Mouse (Mus musculus) macrophage (primary cell): ENCODE measurements around the gene Tm4sf20. TPM values are rescaled to one million over a fixed set of nuclear protein-coding genes. Genes with fewer than 3 reads are reported as not detected.

Source experiments
- H3K27ac ChIP-seq: fragments of 350-480 bp; formaldehyde crosslinking; 2 replicates; pipeline ENCODE4 v1.9.0; 2021
- H3K36me3 ChIP-seq: fragments of 350-480 bp; formaldehyde crosslinking; 2 replicates; pipeline ENCODE4 v1.9.0; 2021; ENCODE audit errors: inconsistent target
- H3K4me3 ChIP-seq: fragments of 350-480 bp; formaldehyde crosslinking; 2 replicates; pipeline ENCODE4 v1.9.0; 2021; ENCODE audit errors: inconsistent target
- H3K79me2 ChIP-seq: fragments of 350-480 bp; formaldehyde crosslinking; 2 replicates; pipeline ENCODE4 v1.9.0; 2021; ENCODE audit errors: inconsistent target
- WGBS: methylation state at CpG from one replicate; pipeline ENCODE4 v1.1.7; 2026; ENCODE audit warnings: inconsistent platforms; ENCODE audit not compliant: missing documents; 5-methylcytosine and 5-hydroxymethylcytosine counted together
- polyA plus RNA-seq: library from polyadenylated mRNA; stranded (reverse); fragments of 250-400 nt; gene quantifications from 3 replicates; pipeline ENCODE4 v1.2.4, GENCODE M21; 2018; ENCODE audit warnings: inconsistent platforms

Tm4sf20 gene
- polyA plus RNA-seq, 1 experiment from 2014 or later = not detected

DNA sequence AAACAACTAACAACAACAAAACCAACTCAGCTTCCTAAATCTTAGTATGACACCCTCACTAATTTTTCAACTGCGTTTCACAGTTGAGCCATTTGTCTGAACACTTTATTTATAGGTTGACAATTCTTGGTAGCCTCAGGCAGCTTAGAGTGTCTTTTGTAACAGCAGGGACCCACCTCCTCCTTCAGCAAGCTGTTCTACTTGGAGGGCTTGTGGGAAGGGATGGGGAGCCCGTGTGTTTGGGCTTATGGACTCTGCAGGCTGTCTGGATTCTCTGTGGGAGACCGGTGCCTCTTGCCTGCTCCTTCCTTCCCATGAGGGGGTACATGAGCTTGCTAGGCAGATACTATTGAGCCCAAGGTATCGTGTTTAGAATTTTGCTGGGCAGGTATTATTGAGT, 25.7 kb upstream of the Tm4sf20 start:
- 87% methylated on average over 4 of the region's 4 CpGs for WGBS
- no peaks in the 10 kb centered on the region for H3K79me2 ChIP-seq
- H3K27ac ChIP-seq = peak overlapping the region; percentile 66
- no peak overlapping the region for H3K4me3 ChIP-seq
- H3K36me3 ChIP-seq = no peaks in the 10 kb centered on the region

GRCm38 (mm10) chr1:82793110-82793509, 24.8 kb upstream of the Tm4sf20 start:
- Histone ChIP-seq H3K79me2 (no peaks in the 10 kb centered on the region), H3K27ac (peak overlapping the region; percentile 66), H3K4me3 (no peak overlapping the region), H3K36me3 (no peaks in the 10 kb centered on the region)
- WGBS = 46% methylated on average over 3 of the region's 3 CpGs

GRCm38 (mm10) chr1:82792238-82792637, 24.0 kb upstream of the Tm4sf20 start:
- no peaks in the 10 kb centered on the region for H3K79me2 ChIP-seq
- H3K4me3 ChIP-seq = no peak overlapping the region
- no peaks in the 10 kb centered on the region for H3K36me3 ChIP-seq
- WGBS = 98% methylated on average over 6 of the region's 6 CpGs
- H3K27ac ChIP-seq = peak overlapping the region; percentile 66

- Histone ChIP-seq H3K27ac (no peak overlapping the region), H3K36me3 (no peaks in the 10 kb centered on the region), H3K79me2 (no peaks in the 10 kb centered on the region), H3K4me3 (no peak overlapping the region)
- WGBS = 94% methylated on average over 11 of the region's 11 CpGs
Observed at GRCm38 (mm10) chr1:82791105-82791504, 22.8 kb upstream of the Tm4sf20 start.

DNA sequence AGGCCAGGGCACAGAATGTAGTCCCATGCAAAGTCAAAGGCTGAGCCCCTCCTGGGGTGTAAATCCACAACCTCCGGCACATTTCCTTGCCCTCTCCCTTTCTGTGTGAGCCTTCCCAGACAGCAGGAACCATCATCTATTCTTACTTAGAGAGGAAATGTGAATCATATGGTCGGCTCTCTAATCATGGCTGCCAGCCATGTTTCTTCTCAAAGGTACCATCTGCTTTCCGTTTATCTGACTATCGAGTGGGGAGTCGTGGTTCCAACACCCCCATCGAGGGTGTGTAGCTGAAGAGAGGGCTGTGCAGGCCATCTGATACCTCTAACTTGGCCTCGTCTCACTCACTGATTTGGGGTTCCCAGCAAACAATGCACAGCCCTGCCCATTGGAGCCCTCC, 19.8 kb upstream of the Tm4sf20 start:
- H3K79me2 ChIP-seq = no peaks in the 10 kb centered on the region
- WGBS = 92% methylated on average over 7 of the region's 7 CpGs
- no peaks in the 10 kb centered on the region for H3K36me3 ChIP-seq
- H3K27ac ChIP-seq = no peak overlapping the region
- no peak overlapping the region for H3K4me3 ChIP-seq

DNA sequence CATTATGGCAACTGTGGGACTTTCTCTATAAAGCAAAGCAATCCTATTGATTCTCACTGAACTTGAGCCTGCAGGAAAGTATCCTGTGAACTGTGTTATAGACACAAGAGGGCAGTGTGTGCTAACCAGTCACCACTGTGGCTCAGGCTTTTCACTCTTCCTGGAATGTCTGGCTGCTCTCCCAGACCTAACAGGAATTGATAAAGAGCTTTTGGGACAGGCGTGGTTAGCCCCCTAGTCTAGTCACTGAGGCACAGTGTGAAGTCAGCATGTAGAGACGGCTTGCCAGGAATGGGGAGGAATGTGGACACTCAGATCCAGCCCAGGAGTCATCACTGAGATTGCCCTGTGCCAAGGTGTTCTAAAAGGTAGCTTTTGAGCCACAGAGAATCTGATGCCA, 19.2 kb upstream of the Tm4sf20 start:
- H3K27ac ChIP-seq = no peak overlapping the region
- no peaks in the 10 kb centered on the region for H3K36me3 ChIP-seq
- no peak overlapping the region for H3K4me3 ChIP-seq
- WGBS = 0% methylated on average over 2 of the region's 2 CpGs
- H3K79me2 ChIP-seq = no peaks in the 10 kb centered on the region

DNA sequence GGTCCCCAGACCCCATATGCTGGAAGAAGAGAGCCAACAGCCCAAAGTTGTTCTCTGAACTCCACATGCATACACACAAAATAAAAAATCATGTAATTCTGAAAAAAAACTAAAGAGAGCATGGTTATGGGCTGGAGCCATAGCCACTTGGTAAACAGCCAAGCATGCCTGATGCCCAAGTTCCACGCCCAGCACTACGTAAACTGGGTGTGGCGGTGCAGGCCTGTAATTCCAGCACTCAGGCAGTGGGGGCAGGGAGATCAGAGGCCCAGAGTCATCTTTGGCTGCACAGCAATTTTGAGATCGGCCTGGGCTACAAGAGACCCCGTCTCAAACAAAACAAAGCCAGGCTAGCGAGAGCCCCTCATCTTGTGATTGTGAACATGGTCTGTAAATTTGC, 17.3 kb upstream of the Tm4sf20 start:
- Histone ChIP-seq H3K4me3 (no peak overlapping the region), H3K36me3 (no peaks in the 10 kb centered on the region), H3K27ac (no peak overlapping the region), H3K79me2 (no peaks in the 10 kb centered on the region)
- 88% methylated on average over 6 of the region's 6 CpGs for WGBS

GRCm38 (mm10) chr1:82783559-82783958, 15.3 kb upstream of the Tm4sf20 start:
- Histone ChIP-seq H3K4me3 (no peak overlapping the region), H3K27ac (no peak overlapping the region), H3K79me2 (no peaks in the 10 kb centered on the region), H3K36me3 (no peaks in the 10 kb centered on the region)
- 68% methylated on average over 2 of the region's 3 CpGs for WGBS

- H3K4me3 ChIP-seq = no peak overlapping the region
- H3K27ac ChIP-seq = no peak overlapping the region
- WGBS = 90% methylated on average over 6 of the region's 6 CpGs
- H3K36me3 ChIP-seq = no peaks in the 10 kb centered on the region
- H3K79me2 ChIP-seq = no peaks in the 10 kb centered on the region
Observed at GRCm38 (mm10) chr1:82779388-82779966, 11.2 kb upstream of the Tm4sf20 start.

DNA sequence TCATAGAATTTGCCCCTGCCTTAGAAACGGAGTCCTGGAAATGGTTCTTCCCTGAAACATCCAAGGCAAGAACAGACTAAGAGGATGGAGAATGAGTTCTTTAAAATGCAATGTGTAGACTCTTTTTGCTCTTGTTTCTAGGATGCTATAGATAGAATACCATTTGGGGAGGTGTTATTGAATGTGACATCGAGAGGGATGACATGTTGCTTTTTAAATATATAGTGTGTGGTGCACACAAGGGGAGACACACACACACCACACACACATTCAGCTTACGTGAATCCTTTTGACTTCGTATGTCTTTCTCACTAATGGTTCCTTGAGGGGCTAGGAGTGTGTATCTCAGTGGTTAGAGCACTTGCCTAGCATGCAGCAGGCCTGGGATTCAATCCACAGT, 7.0 kb upstream of the Tm4sf20 start:
- Histone ChIP-seq H3K79me2 (no peaks in the 10 kb centered on the region), H3K27ac (no peak overlapping the region), H3K4me3 (no peak overlapping the region), H3K36me3 (no peaks in the 10 kb centered on the region)
- 88% methylated on average over 4 of the region's 4 CpGs for WGBS

DNA sequence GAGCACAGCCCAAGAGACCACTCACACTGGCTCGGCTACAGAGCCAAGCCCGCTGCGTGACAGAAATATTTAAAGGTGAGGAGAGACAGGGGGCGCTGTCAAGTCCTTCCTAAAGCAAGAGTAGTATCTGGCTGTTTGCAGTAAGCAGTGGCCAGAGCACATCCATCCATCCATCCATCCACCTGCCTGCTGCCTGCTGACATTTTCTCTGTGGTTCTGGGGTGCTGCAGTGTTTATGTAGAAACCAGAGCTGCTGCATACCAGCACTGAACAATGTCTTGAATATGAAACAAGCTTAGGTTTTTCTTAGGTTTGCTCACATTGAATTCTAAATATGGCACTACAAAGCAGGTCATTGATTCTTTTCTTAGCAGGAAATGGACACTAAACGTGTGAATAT, 4.9 kb upstream of the Tm4sf20 start:
- H3K27ac ChIP-seq = no peak overlapping the region
- no peaks in the 10 kb centered on the region for H3K36me3 ChIP-seq
- WGBS = 94% methylated on average over 5 of the region's 5 CpGs
- no peak overlapping the region for H3K4me3 ChIP-seq
- H3K79me2 ChIP-seq = no peaks in the 10 kb centered on the region

DNA sequence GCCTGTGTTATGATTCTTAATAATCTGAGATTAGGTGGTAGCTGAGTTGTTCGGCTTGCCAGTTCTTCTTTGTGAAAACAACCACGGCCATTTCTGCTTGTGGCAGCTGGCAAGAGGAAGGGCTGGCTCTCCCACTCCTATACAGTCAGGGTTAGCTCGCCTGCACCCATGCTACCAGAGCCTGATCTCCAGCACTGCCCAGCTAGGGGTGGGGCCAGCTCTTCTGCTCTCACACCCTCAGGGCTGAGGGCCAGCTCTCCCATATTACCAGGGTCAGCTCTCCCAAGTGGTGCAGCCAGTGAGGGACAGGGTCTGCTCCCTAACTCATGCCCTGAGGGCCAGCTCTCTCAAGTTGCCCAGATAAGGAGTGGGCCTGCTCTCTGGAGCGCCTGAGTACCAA, 4.2 kb upstream of the Tm4sf20 start:
- no peaks in the 10 kb centered on the region for H3K79me2 ChIP-seq
- WGBS = 84% methylated on average over 4 of the region's 4 CpGs
- no peaks in the 10 kb centered on the region for H3K36me3 ChIP-seq
- H3K4me3 ChIP-seq = no peak overlapping the region
- H3K27ac ChIP-seq = no peak overlapping the region

- no peaks in the 10 kb centered on the region for H3K36me3 ChIP-seq
- H3K79me2 ChIP-seq = no peaks in the 10 kb centered on the region
- 79% methylated on average over 9 of the region's 15 CpGs for WGBS
- no peak within 1 kb of the TSS for H3K4me3 ChIP-seq
- no peak within 1 kb of the TSS for H3K27ac ChIP-seq
Observed at GRCm38 (mm10) chr1:82771022-82771586, 2.8 kb upstream of the Tm4sf20 start, which contains the start of gene Gm47791. Gm47791 (minus strand) TSS chr1:82771243.

DNA sequence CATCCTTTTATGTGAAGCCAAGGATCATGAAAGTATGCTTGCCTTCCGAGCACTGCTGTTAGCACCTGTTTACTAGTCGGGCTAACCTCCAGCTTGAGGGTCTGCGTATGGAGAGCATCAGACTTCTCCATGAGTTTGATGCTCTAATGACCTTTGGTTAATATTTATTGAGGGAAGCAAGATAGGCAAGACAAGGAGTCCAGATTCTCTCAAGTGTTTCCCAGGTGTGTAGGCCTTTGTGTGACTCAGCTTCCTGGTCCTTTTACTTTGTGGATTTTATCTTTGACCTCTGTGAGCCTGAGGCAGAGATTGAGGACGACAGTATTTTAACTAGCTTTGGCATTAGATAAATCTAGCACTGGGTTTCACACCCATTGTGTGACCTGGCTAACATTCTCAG, 1.6 kb downstream of the Tm4sf20 start:
- Histone ChIP-seq H3K27ac (no peak overlapping the region), H3K4me3 (no peak overlapping the region), H3K79me2 (no peaks in the 10 kb centered on the region), H3K36me3 (no peaks in the 10 kb centered on the region)
- WGBS = 98% methylated on average over 4 of the region's 4 CpGs

GRCm38 (mm10) chr1:82766227-82766626, 2.0 kb downstream of the Tm4sf20 start:
- 100% methylated on average over 1 of the region's 1 CpGs for WGBS
- Histone ChIP-seq H3K36me3 (no peaks in the 10 kb centered on the region), H3K4me3 (no peak overlapping the region), H3K27ac (no peak overlapping the region), H3K79me2 (no peaks in the 10 kb centered on the region)

- H3K79me2 ChIP-seq = no peaks in the 10 kb centered on the region
- H3K27ac ChIP-seq = no peak overlapping the region
- H3K36me3 ChIP-seq = no peaks in the 10 kb centered on the region
- H3K4me3 ChIP-seq = no peak overlapping the region
- WGBS = 100% methylated on average over 1 of the region's 1 CpGs
Observed at GRCm38 (mm10) chr1:82762274-82762673, 6.0 kb downstream of the Tm4sf20 start.
